ENCODE assay signal across 8 mouse cellular contexts in the genomic region with DNA sequence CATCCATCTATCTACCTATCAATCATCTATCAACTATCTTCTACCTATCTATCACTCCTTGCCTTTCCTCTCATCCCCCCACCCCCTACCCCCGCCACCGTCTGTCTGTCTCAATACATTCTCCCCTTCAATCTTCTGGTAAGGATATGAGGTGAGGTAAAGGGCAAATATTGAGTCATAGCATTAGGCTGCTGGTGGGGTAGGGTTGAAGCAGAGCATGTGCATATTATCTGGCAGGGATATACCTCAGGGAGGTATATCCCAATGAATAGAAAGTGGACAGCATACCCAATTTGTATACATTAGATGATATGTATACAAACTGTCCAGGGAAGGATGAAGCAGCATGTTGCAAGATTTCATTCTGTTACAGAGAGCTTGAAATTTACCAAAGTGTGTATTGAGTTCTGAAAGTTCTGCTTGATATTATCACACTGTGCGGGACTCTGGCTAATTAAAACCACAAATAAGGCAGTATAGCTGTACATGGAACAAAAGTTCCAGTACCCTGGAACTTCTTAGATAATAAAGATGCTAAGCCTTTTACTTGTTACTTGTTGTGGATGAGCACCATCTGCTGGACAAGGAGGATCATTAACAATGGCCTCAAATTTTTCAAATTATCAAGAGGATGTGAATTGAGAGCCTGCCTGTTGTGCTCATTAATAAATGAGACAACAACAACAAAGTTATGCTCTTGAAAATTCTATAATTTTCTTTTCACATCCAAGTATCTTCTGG.
DNase-seq lines count a peak whose midpoint lies in the region; ATAC-seq and TF ChIP-seq lines count a peak whose summit lies in the region.

No protein-coding gene starts in this region.

- no peaks in the 10 kb centered on the region for H3K9me3 ChIP-seq in hindbrain, postnatal 0 days (ENCODE audit: low read length)

- H3K4me3 ChIP-seq in hindbrain, postnatal 0 days (ENCODE audit: low read length) = no peak overlapping the region

- no peaks in the 10 kb centered on the region for H3K4me1 ChIP-seq in hindbrain, postnatal 0 days (ENCODE audit: insufficient read depth, low read length)

- peak; percentile 56 to 68 for DNase-seq in cerebellum, postnatal 10 days
- peak; percentile 7 for DNase-seq in ovary, postnatal 14 days (ENCODE audit: low spot score)
- no peak for DNase-seq in ovary, postnatal 10 days (ENCODE audit: low spot score)
- DNase-seq in hindbrain, postnatal 0 days (ENCODE audit: low spot score) = peak; percentile 87
- DNase-seq in retina, postnatal 7 days (ENCODE audit: low read depth, low spot score) = peak; percentile 38
- no peak for DNase-seq in yolk sac, embryonic 10.5 days (ENCODE audit: low spot score)

- H3K4me2 ChIP-seq in hindbrain, postnatal 0 days (ENCODE audit: low read depth, low read length) = no peak overlapping the region

- 57% methylated on average over 3 of the region's 3 CpGs for WGBS in hindbrain, postnatal 0 days

- H3K27ac ChIP-seq in hindbrain, postnatal 0 days = no peak overlapping the region

- H3K36me3 ChIP-seq in hindbrain, postnatal 0 days (ENCODE audit: insufficient read depth, low read length) = no peaks in the 10 kb centered on the region

- H3K9ac ChIP-seq in hindbrain, postnatal 0 days (replicated peaks; ENCODE audit: low read length) = no peak overlapping the region

- no peak for ATAC-seq in cerebellum, adult (ENCODE audit: insufficient number of reproducible peaks, low FRiP score, low TSS enrichment)
- peak; percentile 50 for ATAC-seq in hindbrain, postnatal 0 days
- ATAC-seq in activated CD4-positive, CD25-positive, alpha-beta regulatory T cell, adult 4 months = no peak

- no peaks in the 10 kb centered on the region for H3K27me3 ChIP-seq in hindbrain, postnatal 0 days (ENCODE audit: insufficient read depth, low read length)

- TF ChIP-seq CTCF in hindbrain, postnatal 0 days (IDR thresholded peaks at IDR 0.05; ENCODE audit: low read depth) = peak; percentile 75

Comparison
In these comparisons a context has a peak if more than half of its experiments do, and no peak if none do; other contexts are left out.
1. DNase-seq: peak in cerebellum, postnatal 10 days (2 of 2), ovary, postnatal 14 days (single experiment), hindbrain, postnatal 0 days (single experiment) and retina, postnatal 7 days (single experiment); none in ovary, postnatal 10 days (single experiment) and yolk sac, embryonic 10.5 days (single experiment).